Mouse (Mus musculus) spleen, postnatal 14 days (tissue): ENCODE measurements around the gene Ropn1.
"Not testable (repeated sequence)": the region's sequence is repeated elsewhere in the genome, so short reads cannot be mapped to it uniquely, and the experiment has no call there.

Experiments used
- DNase-seq, 2 experiments: peaks; one replicate each; pipeline ENCODE4 v3.0.0; 2021 to 2022; ENCODE audit warnings: low spot score in 2 of 2

Gene Ropn1

GRCm38 (mm10) chr16:34690334-34691144, 40.8 kb downstream of the Ropn1 start, which contains the start of gene Ccdc14:
TSS of gene Ccdc14 (plus strand) at chr16:34690616.
- peak; percentile 60 to 74 for DNase-seq

DNA sequence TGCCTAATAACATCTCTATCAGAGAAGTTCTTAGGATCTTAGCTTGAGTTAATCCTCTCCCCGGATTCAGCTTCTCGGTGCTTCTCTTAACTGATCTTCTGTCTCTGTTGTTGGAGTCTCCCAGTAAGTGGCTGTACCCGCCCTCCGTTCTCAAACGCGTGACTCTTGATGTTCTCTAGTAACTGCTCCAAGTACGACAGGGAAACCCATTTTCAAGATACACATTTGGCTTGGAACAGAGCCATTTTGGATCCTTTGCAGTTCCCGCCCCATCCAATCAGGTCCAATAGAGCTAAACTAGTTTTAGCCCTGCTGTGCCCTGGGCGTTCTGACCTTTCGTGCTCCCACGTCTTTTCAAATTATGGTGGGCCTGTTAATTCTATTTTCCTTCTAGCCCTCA, 41.4 kb downstream of the Ropn1 start:
- DNase-seq: no peak

- DNase-seq: no peak
These were observed 44.8 kb downstream of the Ropn1 start for GRCm38 (mm10) chr16:34694477-34694876.

- DNase-seq: not testable (repeated sequence)
These were observed 49.0 kb downstream of the Ropn1 start for GRCm38 (mm10) chr16:34698721-34699120.

GRCm38 (mm10) chr16:34700165-34700827, 50.6 kb downstream of the Ropn1 start:
- peak; percentile 12 to 32 for DNase-seq

GRCm38 (mm10) chr16:34700828-34701216, 51.1 kb downstream of the Ropn1 start:
- DNase-seq: no peak

DNA sequence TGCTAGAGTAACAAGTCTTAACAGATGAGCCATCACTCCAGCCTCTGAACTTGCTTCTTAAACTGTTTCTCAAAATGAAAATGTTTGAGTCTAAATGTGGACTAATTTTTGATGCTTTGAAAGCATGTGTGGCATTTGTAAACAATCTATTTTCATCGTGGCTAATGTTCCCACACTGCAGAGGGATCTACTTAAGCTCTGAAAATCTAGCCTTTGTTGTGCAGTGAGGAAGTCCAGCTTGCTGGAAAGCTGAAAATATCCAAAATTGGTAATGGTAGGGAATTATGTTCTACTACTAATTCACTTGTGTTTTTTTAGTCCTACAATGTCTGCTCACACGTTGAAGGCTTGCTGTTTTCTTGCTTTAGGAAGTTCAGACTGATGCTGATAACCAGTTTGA, 56.3 kb downstream of the Ropn1 start:
- no peak for DNase-seq

DNA sequence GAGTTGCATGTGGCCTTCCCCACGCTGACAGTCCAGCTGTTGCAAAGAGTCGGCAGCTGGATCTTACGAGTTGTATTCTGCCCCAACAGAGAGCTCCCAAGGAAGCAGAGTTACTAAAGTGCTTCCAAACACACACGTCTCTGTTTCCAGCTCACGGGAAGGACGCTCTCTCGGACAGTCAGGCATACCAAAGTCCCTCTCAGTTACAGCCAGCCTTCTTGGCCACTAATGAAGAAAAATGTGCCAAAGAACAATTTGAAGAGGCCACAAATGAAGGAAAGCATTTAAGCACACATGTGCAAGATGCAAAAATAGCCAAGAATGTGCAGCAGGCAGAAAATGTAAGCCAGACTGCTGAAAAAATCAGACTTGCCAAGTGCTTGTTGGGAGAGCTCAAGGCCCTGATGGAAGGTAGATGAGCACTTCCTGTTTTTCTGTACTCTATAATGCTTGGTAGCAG, 56.8 kb downstream of the Ropn1 start:
- DNase-seq: no peak

- DNase-seq: no peak
These were observed 61.8 kb downstream of the Ropn1 start for GRCm38 (mm10) chr16:34711481-34711880.

GRCm38 (mm10) chr16:34725156-34725555, 75.4 kb downstream of the Ropn1 start:
- DNase-seq: no peak
